Mouse (Mus musculus) cerebellum, adult 11 months (tissue): ENCODE data around the gene Stambpl1.

Experiments used
- DNase-seq: peaks from one replicate; pipeline ENCODE4 v3.0.0; 2022

Stambpl1 gene

GRCm38 (mm10) chr19:34192008-34192963 lies at the start of gene Stambpl1:
Gene Stambpl1, plus strand, starts transcription at chr19:34192229.
- peak; percentile 67 for DNase-seq

- DNase-seq = no peak
Measured at GRCm38 (mm10) chr19:34148421-34148820, 43.6 kb upstream of the Stambpl1 start.

- no peak for DNase-seq
Measured at GRCm38 (mm10) chr19:34151909-34152308, 40.1 kb upstream of the Stambpl1 start.

- no peak for DNase-seq
Measured at GRCm38 (mm10) chr19:34153263-34154144, 38.5 kb upstream of the Stambpl1 start.

- DNase-seq = no peak
Measured at GRCm38 (mm10) chr19:34162693-34163092, 29.3 kb upstream of the Stambpl1 start.

- no peak for DNase-seq
Measured at GRCm38 (mm10) chr19:34165891-34166290, 26.1 kb upstream of the Stambpl1 start, which contains the start of gene Ankrd22. Gene Ankrd22, minus strand, starts transcription at chr19:34166053.

- DNase-seq = no peak
Measured at GRCm38 (mm10) chr19:34166386-34166785, 25.6 kb upstream of the Stambpl1 start.

GRCm38 (mm10) chr19:34167896-34168661 lies 23.9 kb upstream of the Stambpl1 start:
- no peak for DNase-seq

- no peak for DNase-seq
Measured at GRCm38 (mm10) chr19:34169121-34169520, 22.9 kb upstream of the Stambpl1 start.

GRCm38 (mm10) chr19:34171167-34171566 lies 20.9 kb upstream of the Stambpl1 start:
- no peak for DNase-seq

GRCm38 (mm10) chr19:34174004-34174403 lies 18.0 kb upstream of the Stambpl1 start:
- DNase-seq = no peak

GRCm38 (mm10) chr19:34179136-34179535 lies 12.9 kb upstream of the Stambpl1 start:
- no peak for DNase-seq

GRCm38 (mm10) chr19:34180316-34180715 lies 11.7 kb upstream of the Stambpl1 start:
- DNase-seq = no peak

- DNase-seq = no peak
Measured at GRCm38 (mm10) chr19:34181234-34181633, 10.8 kb upstream of the Stambpl1 start.

- DNase-seq = no peak
Measured at GRCm38 (mm10) chr19:34182490-34182889, 9.5 kb upstream of the Stambpl1 start.

- no peak for DNase-seq
Measured at GRCm38 (mm10) chr19:34186845-34187244, 5.2 kb upstream of the Stambpl1 start.

GRCm38 (mm10) chr19:34191645-34192007 lies 403 bp upstream of the Stambpl1 start:
- no peak for DNase-seq

GRCm38 (mm10) chr19:34193149-34193548 lies 1.1 kb downstream of the Stambpl1 start:
- peak; percentile 12 for DNase-seq

GRCm38 (mm10) chr19:34193683-34194082 lies 1.7 kb downstream of the Stambpl1 start:
- DNase-seq = no peak

GRCm38 (mm10) chr19:34194132-34194745 lies 2.2 kb downstream of the Stambpl1 start:
- DNase-seq = no peak

GRCm38 (mm10) chr19:34195031-34195430 lies 3.0 kb downstream of the Stambpl1 start:
- no peak for DNase-seq

GRCm38 (mm10) chr19:34198066-34198465 lies 6.0 kb downstream of the Stambpl1 start:
- DNase-seq = no peak
